Mouse (Mus musculus): Measurements from ENCODE around the gene Krt33a.

The Krt33a gene

DNA sequence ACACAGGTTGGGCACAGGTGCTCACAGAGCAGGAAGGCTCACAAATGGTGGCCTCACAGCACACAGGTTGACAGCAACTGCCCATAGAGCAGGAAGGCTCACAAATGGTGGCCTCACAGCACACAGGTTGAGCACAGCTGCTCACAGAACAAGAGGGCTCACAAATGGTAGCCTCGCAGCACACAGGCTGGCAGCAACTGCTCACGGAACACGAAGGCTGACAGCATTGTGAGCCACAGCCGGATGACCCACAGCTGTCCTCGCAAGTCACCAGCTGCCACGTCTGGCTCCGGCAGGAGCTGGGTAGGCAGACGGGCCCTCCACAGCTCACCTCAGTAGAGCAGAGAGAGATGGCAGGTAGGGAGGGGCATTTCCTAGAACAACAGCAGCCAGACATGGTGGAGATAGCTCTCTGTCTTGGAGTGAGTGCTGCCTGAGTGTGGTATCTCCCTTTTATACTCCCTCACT is 29.8 kb downstream of the Krt33a start, which contains the start of gene Krtap16-1:
TSS of gene Krtap16-1 (minus strand) at position 418 of the 468 bp plus-strand sequence.
- DNase-seq (ENCODE audit: low spot score) = no peak

DNA sequence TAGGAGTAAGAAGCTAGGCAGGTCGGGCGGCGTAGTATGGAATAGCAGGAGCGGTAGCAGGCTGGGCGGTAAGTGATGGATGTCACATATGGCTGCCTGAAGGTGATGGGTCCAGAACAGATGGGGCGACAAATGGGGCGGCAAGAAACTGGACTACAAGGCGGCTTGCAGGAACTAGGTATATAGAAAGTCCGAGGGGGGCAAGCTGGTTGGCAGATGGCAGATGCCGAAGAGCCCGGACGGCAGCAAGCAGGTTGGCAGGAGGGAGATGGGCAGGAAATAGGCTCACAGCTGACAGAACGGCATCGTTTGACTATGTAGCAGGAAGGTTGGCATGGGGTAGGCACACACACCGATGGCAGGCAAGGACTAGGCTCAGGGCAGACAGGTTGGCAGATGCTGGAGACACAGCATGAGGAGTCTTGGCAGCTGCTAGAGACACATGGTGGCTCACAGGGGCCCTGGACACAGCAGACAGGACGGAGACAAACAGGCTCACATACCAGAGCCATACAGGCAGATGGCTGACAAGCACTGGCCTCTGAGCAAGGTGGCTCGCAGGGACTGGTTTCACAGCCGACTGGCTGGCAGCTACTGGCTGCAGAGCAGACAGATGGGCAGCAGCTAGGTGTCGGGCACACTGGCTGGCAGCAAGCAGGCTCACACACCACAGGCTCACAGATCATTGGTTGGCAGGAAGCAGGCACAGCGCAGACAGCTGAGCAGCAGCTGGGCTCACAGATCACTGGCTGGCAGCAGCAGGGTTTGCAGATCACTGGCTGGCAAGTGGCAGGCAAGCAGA is 30.5 kb downstream of the Krt33a start:
- DNase-seq (ENCODE audit: low spot score) = no peak

DNA sequence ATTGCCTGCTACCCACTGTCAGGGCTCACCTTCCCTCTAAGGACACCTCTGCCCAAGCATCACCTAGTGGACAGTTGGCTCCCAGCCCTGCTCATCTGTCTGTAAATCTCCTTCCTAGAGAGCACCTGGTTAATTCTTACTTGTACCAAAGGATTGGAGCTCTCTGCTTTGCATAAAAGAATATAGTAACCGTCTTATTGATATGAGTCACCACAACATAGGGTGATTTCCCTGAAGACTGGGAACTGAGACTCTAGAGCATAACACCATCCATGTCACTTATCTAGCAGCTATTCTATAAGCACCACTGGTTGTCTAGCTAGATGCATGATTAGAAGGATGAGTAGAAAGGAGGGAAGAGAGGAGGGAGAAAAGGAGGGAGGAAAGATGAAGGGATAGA is 32.6 kb downstream of the Krt33a start:
- no peak for DNase-seq (ENCODE audit: low spot score)

DNA sequence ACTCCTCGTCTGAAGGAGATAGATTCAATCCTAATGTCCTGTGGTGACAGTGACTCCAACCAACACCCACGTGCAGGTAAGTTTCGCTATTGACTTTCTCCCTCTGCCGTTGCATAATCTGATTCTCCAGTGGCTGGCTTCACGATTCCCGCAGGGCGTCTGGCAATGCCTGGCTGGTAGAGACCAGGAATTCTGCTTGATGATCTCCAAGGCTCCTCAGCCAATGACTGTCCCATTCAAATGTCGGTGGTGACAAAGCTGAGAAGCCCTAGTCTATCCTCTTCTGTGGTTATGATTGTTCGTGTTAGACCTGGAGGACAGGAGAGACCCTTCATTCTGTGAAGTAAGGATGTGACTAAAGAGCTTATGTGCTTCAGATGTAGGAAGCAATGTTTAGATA is 33.3 kb downstream of the Krt33a start:
- no peak for DNase-seq (ENCODE audit: low spot score)

DNA sequence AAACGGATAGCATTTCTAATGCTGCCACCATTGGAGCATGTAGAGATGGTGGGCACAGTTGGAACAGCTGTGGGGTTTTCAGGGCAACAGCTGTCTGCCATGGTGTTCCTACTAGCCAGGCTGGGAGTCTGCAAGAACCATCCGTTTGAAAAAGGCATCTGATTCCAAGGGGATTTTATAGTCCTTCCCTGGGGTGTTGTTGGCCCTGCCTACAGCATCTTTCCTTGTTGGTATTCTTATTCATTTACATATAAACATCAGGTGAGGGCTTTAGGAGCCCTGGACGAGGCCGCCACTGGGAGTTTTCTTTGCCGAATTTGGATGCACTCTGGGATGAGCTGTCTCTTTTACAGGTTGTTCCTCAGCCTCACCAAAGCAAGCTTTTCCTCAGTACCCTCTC is 37.1 kb downstream of the Krt33a start, which contains the start of gene Krtap29-1:
TSS of gene Krtap29-1 (minus strand) at position 101 of the 400 bp plus-strand sequence.
- DNase-seq (ENCODE audit: low spot score) = no peak

DNA sequence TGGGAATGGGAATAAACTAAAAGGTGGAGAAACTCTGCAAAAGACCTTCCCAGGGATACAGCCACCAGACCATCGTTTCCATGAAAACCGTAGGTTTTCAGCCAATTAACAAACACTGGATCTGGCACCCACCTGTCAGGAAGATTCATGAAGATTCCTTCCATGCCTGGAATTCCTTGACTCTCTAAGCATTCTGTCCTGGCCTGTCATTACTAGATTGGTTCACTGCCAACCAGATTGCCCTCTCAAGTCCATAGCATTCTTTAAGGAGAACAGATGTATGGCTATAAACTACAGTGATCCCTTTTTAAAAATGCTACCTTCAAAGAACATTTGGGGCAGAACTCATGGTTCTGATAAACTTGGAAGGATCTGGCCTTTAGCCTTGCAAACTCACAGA is 50.1 kb downstream of the Krt33a start:
- DNase-seq (ENCODE audit: low spot score) = no peak

DNA sequence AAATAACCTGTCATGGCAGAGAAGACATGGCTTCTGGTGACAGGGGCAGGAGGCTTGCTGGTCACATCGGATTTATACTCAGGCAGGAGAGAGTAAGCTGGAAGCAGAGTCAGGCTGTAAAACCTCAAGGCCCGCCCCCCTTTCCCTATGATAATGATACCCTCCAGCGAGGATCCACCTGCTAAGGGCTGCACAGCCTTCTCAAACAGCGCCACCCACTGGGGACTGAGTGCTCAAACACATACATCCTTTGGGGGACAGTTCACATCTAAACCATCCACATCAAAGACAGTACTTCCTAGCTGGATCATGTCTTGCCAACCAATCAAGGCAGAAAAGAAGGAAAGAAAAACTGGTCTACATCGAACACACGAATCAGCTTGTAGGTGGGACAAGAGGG is 51.8 kb downstream of the Krt33a start:
- DNase-seq (ENCODE audit: low spot score) = no peak

All from ovary, postnatal 14 days (tissue).